Mouse (Mus musculus) liver, embryonic 16.5 days (tissue): Measurements from ENCODE around the gene Art1. TPM values are rescaled to one million over a fixed set of nuclear protein-coding genes. Genes with fewer than 3 reads are reported as not detected.

ENCODE experiments used
- ATAC-seq: fragments of 200-750 bp; cut with Nextera tagmentation; 2 replicates; pipeline ENCODE4 v1.8.0; 2017; ENCODE audit warnings: low read depth, mild to moderate bottlenecking, moderate number of reproducible peaks, moderate library complexity
- H3K27ac ChIP-seq: fragments of 300-500 bp; sonication (generic); 2 replicates; pipeline ENCODE4 v1.5.1; 2014; ENCODE audit warnings: mild to moderate bottlenecking, low read length
- H3K27me3 ChIP-seq: fragments of 300-500 bp; sonication (generic); 2 replicates; pipeline ENCODE4 v1.6.1; 2014; ENCODE audit warnings: low read depth, low read length, mixed read lengths; ENCODE audit not compliant: control insufficient read depth, insufficient read depth
- H3K36me3 ChIP-seq: fragments of 300-500 bp; sonication (generic); 2 replicates; pipeline ENCODE4 v1.6.1; 2014; ENCODE audit warnings: mild to moderate bottlenecking; ENCODE audit not compliant: control insufficient read depth, insufficient read depth
- H3K4me1 ChIP-seq: fragments of 300-500 bp; sonication (generic); 2 replicates; pipeline ENCODE4 v1.6.1; 2014; ENCODE audit warnings: low read depth, low read length, mixed read lengths; ENCODE audit not compliant: control insufficient read depth
- H3K4me2 ChIP-seq: fragments of 300-500 bp; sonication (generic); 2 replicates; pipeline ENCODE4 v1.6.1; 2014; ENCODE audit warnings: low read depth, low read length, mixed read lengths
- H3K4me3 ChIP-seq: fragments of 300-500 bp; sonication (generic); 2 replicates; pipeline ENCODE4 v1.5.1; 2014; ENCODE audit warnings: low read depth, mild to moderate bottlenecking, low read length
- H3K9ac ChIP-seq: fragments of 300-500 bp; sonication (generic); 2 replicates; pipeline ENCODE4 v1.6.1; 2014; ENCODE audit warnings: low read depth, low read length
- H3K9me3 ChIP-seq: fragments of 300-500 bp; sonication (generic); replicated peaks from 2 replicates; pipeline ENCODE4 v1.6.1; 2016; ENCODE audit warnings: low read length; ENCODE audit not compliant: control insufficient read depth
- WGBS: fragments of 180-500 bp; shearing (Covaris S2); extraction: QIAGEN DNeasy Blood & Tissue Kit; methylation state at CpG from one replicate; pipeline ENCODE4 v1.1.7; 2014; ENCODE audit not compliant: insufficient replicate concordance; 5-methylcytosine and 5-hydroxymethylcytosine counted together
- polyA plus RNA-seq: library from polyadenylated mRNA; unstranded; fragments of >200 nt; fragmentation: Nextera tagmentation; extraction: Ambion mirVana; gene quantifications from 2 replicates; pipeline ENCODE4 v1.2.1, GENCODE M21; 2015

The Art1 gene
- 0.79 and 0.93 TPM in 2 replicates for polyA plus RNA-seq

DNA sequence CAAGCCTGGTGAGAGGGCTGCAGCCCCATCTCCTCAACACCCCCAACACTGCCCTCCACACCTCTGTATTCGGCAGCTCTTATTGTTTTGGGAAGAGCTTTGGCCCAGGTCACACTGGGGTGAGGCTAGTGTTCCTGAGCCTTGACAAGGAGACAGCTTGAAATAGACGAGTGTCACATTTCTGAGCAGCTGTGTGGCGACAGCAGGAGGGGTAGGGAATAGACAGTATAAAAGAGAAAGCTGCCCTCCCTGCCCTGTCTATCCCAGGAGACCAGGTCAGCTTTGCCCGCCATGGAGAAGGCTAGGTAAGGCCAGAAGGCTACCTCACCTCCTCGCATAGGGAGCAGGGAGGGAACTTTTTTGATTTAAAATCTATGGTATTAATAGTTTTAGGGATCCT lies at the start of gene Art1:
Gene Art1, plus strand, starts transcription at position 257 of the 400 bp plus-strand sequence.
- Histone ChIP-seq H3K36me3 (no peaks in the 10 kb centered on the region), H3K4me2 (no peak within 1 kb of the TSS), H3K4me1 (peaks cover 22% of the 10 kb centered on the region), H3K9me3 (no peaks in the 10 kb centered on the region), H3K27me3 (no peaks in the 10 kb centered on the region), H3K27ac (no peak within 1 kb of the TSS), H3K9ac (no peak within 1 kb of the TSS), H3K4me3 (no peak within 1 kb of the TSS)
- WGBS = 71% methylated on average over 5 of the region's 5 CpGs
- ATAC-seq = no peak

DNA sequence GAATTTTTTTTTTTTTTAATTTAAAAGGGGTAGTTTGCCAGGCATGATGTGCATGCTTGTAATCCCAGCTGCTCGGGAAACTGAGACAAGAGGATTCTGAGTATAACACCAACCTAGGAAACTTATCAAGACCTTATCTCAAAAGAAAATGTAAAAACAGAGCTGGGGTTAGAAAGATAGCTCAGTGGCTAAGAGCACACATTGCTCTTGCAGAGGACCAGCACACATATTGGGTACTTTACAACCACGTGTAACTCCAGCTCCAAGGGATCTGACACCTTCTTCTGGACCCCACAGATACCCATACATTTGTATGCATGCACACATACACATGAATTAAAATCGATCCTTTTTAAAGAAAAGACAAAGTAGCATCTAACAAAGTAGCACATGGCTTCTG lies 40.2 kb upstream of the Art1 start:
- peaks cover 2% of the 10 kb centered on the region; the same call in 1 of the 2 replicates for H3K36me3 ChIP-seq
- no peaks in the 10 kb centered on the region for H3K27me3 ChIP-seq
- H3K4me2 ChIP-seq = no peak overlapping the region
- no peak overlapping the region for H3K9ac ChIP-seq
- H3K4me1 ChIP-seq = peaks cover 19% of the 10 kb centered on the region
- no peak for ATAC-seq
- H3K27ac ChIP-seq = no peak overlapping the region
- no peak overlapping the region for H3K4me3 ChIP-seq
- 37% methylated on average over 3 of the region's 3 CpGs for WGBS
- no peaks in the 10 kb centered on the region for H3K9me3 ChIP-seq

- ATAC-seq = no peak
- Histone ChIP-seq H3K27ac (no peak overlapping the region), H3K27me3 (no peaks in the 10 kb centered on the region), H3K4me3 (no peak overlapping the region), H3K4me2 (peak overlapping the region; percentile 17; the same call in 1 of the 2 replicates), H3K4me1 (peaks cover 21% of the 10 kb centered on the region), H3K36me3 (peaks cover 2% of the 10 kb centered on the region; the same call in 1 of the 2 replicates), H3K9ac (no peak overlapping the region), H3K9me3 (no peaks in the 10 kb centered on the region)
- WGBS = 70% methylated on average over 1 of the region's 1 CpGs
Observed at GRCm38 (mm10) chr7:102062203-102062602, 39.3 kb upstream of the Art1 start.

- no peak overlapping the region for H3K27ac ChIP-seq
- H3K4me3 ChIP-seq = peak overlapping the region; percentile 69
- no peak for ATAC-seq
- WGBS = 31% methylated on average over 9 of the region's 9 CpGs
- no peaks in the 10 kb centered on the region for H3K9me3 ChIP-seq
- H3K27me3 ChIP-seq = no peaks in the 10 kb centered on the region
- H3K4me2 ChIP-seq = peak overlapping the region; percentile 80
- peak overlapping the region; percentile 21 for H3K9ac ChIP-seq
- H3K36me3 ChIP-seq = peaks cover 2% of the 10 kb centered on the region; the same call in 1 of the 2 replicates
- peaks cover 21% of the 10 kb centered on the region for H3K4me1 ChIP-seq
Observed at GRCm38 (mm10) chr7:102063891-102064290, 37.7 kb upstream of the Art1 start.

DNA sequence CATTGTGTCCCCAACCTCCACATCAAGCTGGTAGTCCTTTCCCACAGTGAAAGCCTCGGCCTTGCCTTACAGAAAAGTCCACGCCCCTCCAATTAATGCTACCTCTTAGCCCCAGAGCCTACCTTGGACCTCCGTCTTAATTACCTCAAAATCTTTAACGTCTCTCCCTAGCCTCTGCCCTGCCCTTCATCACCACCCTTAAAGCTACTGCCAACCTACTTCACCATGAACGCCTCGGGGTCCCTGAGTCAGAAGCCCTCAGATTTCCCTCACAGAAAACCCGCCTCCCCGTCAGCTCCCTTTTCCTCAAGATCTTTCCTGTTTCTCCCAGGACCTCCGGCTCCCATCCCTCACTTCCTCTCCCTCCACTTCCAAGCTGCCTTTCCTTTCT lies 36.9 kb upstream of the Art1 start:
- Histone ChIP-seq H3K27me3 (no peaks in the 10 kb centered on the region), H3K9ac (peak overlapping the region; percentile 64), H3K4me2 (peak overlapping the region; percentile 80), H3K9me3 (no peaks in the 10 kb centered on the region), H3K4me3 (peak overlapping the region; percentile 69), H3K27ac (peak overlapping the region; percentile 68), H3K36me3 (no peaks in the 10 kb centered on the region), H3K4me1 (peaks cover 21% of the 10 kb centered on the region)
- WGBS = 0% methylated on average over 9 of the region's 9 CpGs
- ATAC-seq = no peak

DNA sequence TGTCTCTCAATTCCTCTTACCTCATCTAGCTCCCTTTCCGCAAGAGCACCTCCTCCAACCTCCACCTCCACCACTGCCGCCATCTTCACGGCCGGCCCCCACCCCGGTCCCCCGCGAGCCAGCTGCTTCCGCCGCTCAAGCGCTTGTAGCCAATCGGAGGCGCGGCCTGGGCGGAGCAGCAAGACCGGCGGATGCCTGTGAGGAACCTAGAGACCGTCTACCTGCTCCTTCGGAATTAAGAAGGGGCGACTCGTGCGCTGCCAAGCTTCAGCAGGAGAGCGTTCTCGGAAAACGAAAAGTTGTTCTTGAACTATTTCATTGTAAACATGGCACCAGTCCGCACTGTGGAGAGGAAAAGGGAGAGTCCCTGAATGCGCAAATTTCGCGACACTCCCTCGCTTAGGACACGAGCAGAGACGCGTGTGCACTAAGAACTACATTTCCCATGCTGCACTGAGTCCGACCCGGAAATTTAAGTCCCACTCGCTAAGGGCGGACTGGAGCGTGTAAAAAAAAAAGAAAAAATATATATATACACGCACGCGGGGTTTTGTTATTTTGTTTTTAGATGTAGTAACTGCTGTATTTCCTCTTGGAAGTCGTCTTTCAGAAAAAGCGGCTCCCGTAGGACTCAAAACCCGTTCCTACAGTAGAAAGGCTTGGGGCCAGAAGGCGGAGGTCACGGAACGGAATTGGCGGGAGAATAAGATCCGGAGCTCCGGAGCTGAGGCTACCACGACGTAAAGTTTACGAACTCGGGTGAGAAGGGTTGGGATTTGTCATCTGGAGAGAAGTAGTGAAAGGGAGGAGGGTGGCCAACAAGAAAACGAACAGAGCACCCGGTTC lies 36.3 kb upstream of the Art1 start, which contains the start of the genes Rnf121, Xndc1 and Xntrpc:
Gene Rnf121, minus strand, starts transcription at position 424 of the 846 bp plus-strand sequence.
Gene Xndc1, plus strand, starts transcription at position 466 of the 846 bp plus-strand sequence.
Gene Xntrpc, plus strand, starts transcription at position 668 of the 846 bp plus-strand sequence.
- no peaks in the 10 kb centered on the region for H3K9me3 ChIP-seq
- no peaks in the 10 kb centered on the region for H3K27me3 ChIP-seq
- peak within 1 kb of the TSS; percentile 64 for H3K9ac ChIP-seq
- peak within 1 kb of the TSS; percentile 68 for H3K27ac ChIP-seq
- ATAC-seq = peak; percentile 98
- peaks cover 21% of the 10 kb centered on the region for H3K4me1 ChIP-seq
- no peaks in the 10 kb centered on the region for H3K36me3 ChIP-seq
- under 1% methylated on average over 56 of the region's 56 CpGs for WGBS
- peak within 1 kb of the TSS; percentile 69 for H3K4me3 ChIP-seq
- H3K4me2 ChIP-seq = peak within 1 kb of the TSS; percentile 80

- Histone ChIP-seq H3K4me3 (peak overlapping the region; percentile 69), H3K4me1 (peaks cover 19% of the 10 kb centered on the region), H3K27me3 (no peaks in the 10 kb centered on the region), H3K27ac (peak overlapping the region; percentile 68; the same call in 1 of the 2 replicates), H3K9ac (peak overlapping the region; percentile 64), H3K36me3 (no peaks in the 10 kb centered on the region), H3K4me2 (peak overlapping the region; percentile 80), H3K9me3 (no peaks in the 10 kb centered on the region)
- 56% methylated on average over 6 of the region's 6 CpGs for WGBS
- no peak for ATAC-seq
Observed at GRCm38 (mm10) chr7:102066363-102066762, 35.2 kb upstream of the Art1 start.

DNA sequence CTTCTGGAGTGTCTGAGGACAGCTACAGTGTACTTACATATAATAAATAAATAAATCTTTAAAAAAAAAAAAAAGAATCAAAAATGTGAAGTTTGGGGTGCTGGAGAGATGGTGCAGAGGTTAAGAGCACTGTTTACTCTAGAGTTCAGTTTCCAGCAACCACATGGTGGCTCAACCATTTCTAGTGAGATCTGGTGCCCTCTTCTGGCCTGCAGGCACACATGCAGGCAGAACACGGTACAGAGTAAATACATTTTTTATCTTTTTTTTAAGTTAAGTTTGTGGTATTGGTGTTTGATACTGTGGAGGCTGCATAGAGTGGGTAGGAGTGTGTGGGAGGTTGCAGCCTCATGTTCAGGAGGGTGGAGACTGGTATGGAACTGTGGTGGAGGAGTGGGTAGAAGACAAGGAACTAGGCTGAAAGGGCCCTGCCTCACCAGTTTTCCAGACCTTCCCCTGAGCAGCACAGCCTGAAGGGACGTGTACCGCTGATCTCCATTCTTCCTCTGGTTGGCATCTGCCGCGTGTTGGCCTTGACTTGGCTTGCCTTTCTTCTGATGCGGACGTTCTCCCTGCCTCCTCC lies 24.7 kb upstream of the Art1 start:
- Histone ChIP-seq H3K27ac (no peak overlapping the region), H3K9ac (no peak overlapping the region), H3K4me3 (no peak overlapping the region), H3K4me2 (no peak overlapping the region), H3K27me3 (no peaks in the 10 kb centered on the region), H3K9me3 (no peaks in the 10 kb centered on the region), H3K4me1 (no peaks in the 10 kb centered on the region), H3K36me3 (peaks cover 54% of the 10 kb centered on the region)
- WGBS = 82% methylated on average over 7 of the region's 7 CpGs
- no peak for ATAC-seq

DNA sequence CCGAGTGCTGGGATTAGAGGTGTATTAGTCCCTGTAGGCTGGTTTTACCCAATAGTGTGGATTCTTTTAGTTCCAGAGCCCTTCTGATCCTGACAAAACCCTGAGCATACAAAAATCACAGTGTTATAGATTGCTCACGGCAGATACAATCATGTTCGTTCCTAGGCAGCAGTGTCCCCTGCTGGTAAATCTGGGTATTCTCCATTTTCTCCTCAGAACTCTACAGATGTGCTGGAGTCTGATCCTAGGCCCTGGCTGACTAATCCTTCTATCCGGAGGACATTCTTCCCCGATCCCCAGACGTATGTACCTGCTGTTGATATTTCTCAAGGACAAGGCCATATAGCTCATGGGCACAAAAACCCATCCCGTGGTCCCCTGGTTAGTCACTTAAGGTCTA lies 23.0 kb upstream of the Art1 start:
- Histone ChIP-seq H3K9ac (no peak overlapping the region), H3K4me3 (no peak overlapping the region), H3K36me3 (peaks cover 49% of the 10 kb centered on the region), H3K27me3 (no peaks in the 10 kb centered on the region), H3K9me3 (no peaks in the 10 kb centered on the region), H3K4me2 (no peak overlapping the region), H3K27ac (no peak overlapping the region), H3K4me1 (no peaks in the 10 kb centered on the region)
- 69% methylated on average over 7 of the region's 7 CpGs for WGBS
- ATAC-seq = no peak
